Mouse (Mus musculus): ENCODE measurements around the gene Olfr1155. TPM values are rescaled to one million over a fixed set of nuclear protein-coding genes. Genes with fewer than 3 reads are reported as not detected.

Olfr1155 gene
- polyA plus RNA-seq (2012; fragmentation: generic; extraction: Trizol) = not detected

GRCm38 (mm10) chr2:87945037-87945436 lies at the start of gene Olfr1155:
Gene Olfr1155 (minus strand): TSS chr2:87945137.

GRCm38 (mm10) chr2:87989813-87990212 lies 44.9 kb upstream of the Olfr1155 start, which contains the start of gene Olfr1158:
Gene Olfr1158 (plus strand): TSS chr2:87990113.

GRCm38 (mm10) chr2:87974563-87974962 lies 29.6 kb upstream of the Olfr1155 start, which contains the start of gene Olfr74:
Gene Olfr74 (minus strand): TSS chr2:87974663.

GRCm38 (mm10) chr2:87968199-87968598 lies 23.3 kb upstream of the Olfr1155 start, which contains the start of gene Olfr1157:
Gene Olfr1157 (minus strand): TSS chr2:87968299.

GRCm38 (mm10) chr2:87953000-87953399 lies 8.1 kb upstream of the Olfr1155 start, which contains the start of gene Olfr1156:
Gene Olfr1156 (minus strand): TSS chr2:87953100.

GRCm38 (mm10) chr2:87905066-87905465 lies 39.9 kb downstream of the Olfr1155 start, which contains the start of gene Olfr1154:
Gene Olfr1154 (minus strand): TSS chr2:87905166.

GRCm38 (mm10) chr2:87894662-87895061 lies 50.3 kb downstream of the Olfr1155 start, which contains the start of gene Olfr1153:
Gene Olfr1153 (plus strand): TSS chr2:87894962.

Other genes starting within 250 kb of the Olfr1155 start
- gene Olfr1137, start 232.0 kb downstream of the Olfr1155 start, polyA plus RNA-seq (2012; fragmentation: generic; extraction: Trizol) = not detected
- gene Olfr1138, start 205.2 kb downstream of the Olfr1155 start, polyA plus RNA-seq (2012; fragmentation: generic; extraction: Trizol) = not detected
- not detected for gene Olfr1140, start 201.4 kb downstream of the Olfr1155 start, polyA plus RNA-seq (2012; fragmentation: generic; extraction: Trizol)
- not detected for gene Olfr1141, start 191.1 kb downstream of the Olfr1155 start, polyA plus RNA-seq (2012; fragmentation: generic; extraction: Trizol)
- gene Olfr152, start 165.7 kb downstream of the Olfr1155 start, polyA plus RNA-seq (2012; fragmentation: generic; extraction: Trizol) = not detected
- gene Olfr1143, start 144.5 kb downstream of the Olfr1155 start, polyA plus RNA-seq (2012; fragmentation: generic; extraction: Trizol) = not detected
- not detected for gene Olfr1145, start 135.3 kb downstream of the Olfr1155 start, polyA plus RNA-seq (2012; fragmentation: generic; extraction: Trizol)
- not detected for gene Olfr1148, start 114.6 kb downstream of the Olfr1155 start, polyA plus RNA-seq (2012; fragmentation: generic; extraction: Trizol)
- not detected for gene Olfr1150-ps1, start 101.1 kb downstream of the Olfr1155 start, polyA plus RNA-seq (2012; fragmentation: generic; extraction: Trizol)
- not detected for gene Olfr1151, start 89.3 kb downstream of the Olfr1155 start, polyA plus RNA-seq (2012; fragmentation: generic; extraction: Trizol)
- not detected for gene Olfr1152, start 78.6 kb downstream of the Olfr1155 start, polyA plus RNA-seq (2012; fragmentation: generic; extraction: Trizol)
- not detected for gene Olfr1153, start 50.2 kb downstream of the Olfr1155 start, polyA plus RNA-seq (2012; fragmentation: generic; extraction: Trizol)
- gene Olfr1154, start 40.0 kb downstream of the Olfr1155 start, polyA plus RNA-seq (2012; fragmentation: generic; extraction: Trizol) = not detected
- not detected for gene Olfr1156, start 8.0 kb upstream of the Olfr1155 start, polyA plus RNA-seq (2012; fragmentation: generic; extraction: Trizol)
- not detected for gene Olfr1157, start 23.2 kb upstream of the Olfr1155 start, polyA plus RNA-seq (2012; fragmentation: generic; extraction: Trizol)
- gene Olfr74, start 29.5 kb upstream of the Olfr1155 start, polyA plus RNA-seq (2012; fragmentation: generic; extraction: Trizol) = not detected
- gene Olfr1158, start 45.0 kb upstream of the Olfr1155 start, polyA plus RNA-seq (2012; fragmentation: generic; extraction: Trizol) = not detected
- gene Olfr1160, start 63.1 kb upstream of the Olfr1155 start, polyA plus RNA-seq (2012; fragmentation: generic; extraction: Trizol) = not detected
- gene Olfr1161, start 77.6 kb upstream of the Olfr1155 start, polyA plus RNA-seq (2012; fragmentation: generic; extraction: Trizol) = not detected
- gene Olfr73, start 92.6 kb upstream of the Olfr1155 start, polyA plus RNA-seq (2012; fragmentation: generic; extraction: Trizol) = not detected
- gene Olfr1162, start 106.0 kb upstream of the Olfr1155 start, polyA plus RNA-seq (2012; fragmentation: generic; extraction: Trizol) = not detected
- not detected for gene Olfr1163, start 126.7 kb upstream of the Olfr1155 start, polyA plus RNA-seq (2012; fragmentation: generic; extraction: Trizol)
- not detected for gene Olfr1164, start 148.8 kb upstream of the Olfr1155 start, polyA plus RNA-seq (2012; fragmentation: generic; extraction: Trizol)
- gene Olfr1166, start 183.1 kb upstream of the Olfr1155 start, polyA plus RNA-seq (2012; fragmentation: generic; extraction: Trizol) = not detected
- gene Olfr1167, start 210.1 kb upstream of the Olfr1155 start, polyA plus RNA-seq (2012; fragmentation: generic; extraction: Trizol) = not detected
- not detected for gene Olfr1168, start 236.7 kb upstream of the Olfr1155 start, polyA plus RNA-seq (2012; fragmentation: generic; extraction: Trizol)

Measured in C3H10T1/2 (cell line).